Mouse (Mus musculus): ENCODE measurements around the gene Ncapg2. TPM values are rescaled to one million over a fixed set of nuclear protein-coding genes. Genes with fewer than 3 reads are reported as not detected.

Ncapg2 gene
- polyA plus RNA-seq, 1 experiment from 2014 or later: 8.1 TPM

- peak overlapping the region; percentile 76 for H3K9ac ChIP-seq
- H3K36me3 ChIP-seq (replicated peaks; ENCODE audit: control insufficient read depth, insufficient read depth): no peaks in the 10 kb centered on the region
- DNase-seq (ENCODE audit: low spot score) (peak; percentile 47), ATAC-seq (ENCODE audit: low FRiP score) (peak; percentile 10; the same call in 1 of the 2 replicates)
- no peaks in the 10 kb centered on the region for H3K9me3 ChIP-seq (ENCODE audit: control insufficient read depth, low read length)
- H3K27me3 ChIP-seq (ENCODE audit: control insufficient read depth, insufficient read depth, low read length): no peaks in the 10 kb centered on the region
- 2% methylated on average over 10 of the region's 10 CpGs for WGBS
- H3K4me3 ChIP-seq (replicated peaks; ENCODE audit: low read length): peak overlapping the region; percentile 63
- peaks cover 9% of the 10 kb centered on the region for H3K4me1 ChIP-seq (replicated peaks; ENCODE audit: control insufficient read depth, insufficient read depth, low read length)
- H3K27ac ChIP-seq: peak overlapping the region; percentile 91
- peak overlapping the region; percentile 64 for H3K4me2 ChIP-seq (replicated peaks)
Measured at GRCm38 (mm10) chr12:116486404-116486730, 81.2 kb downstream of the Ncapg2 start.

GRCm38 (mm10) chr12:116488836-116489235 lies 83.6 kb downstream of the Ncapg2 start:
- no peaks in the 10 kb centered on the region for H3K9me3 ChIP-seq (ENCODE audit: control insufficient read depth, low read length)
- no peaks in the 10 kb centered on the region for H3K27me3 ChIP-seq (ENCODE audit: control insufficient read depth, insufficient read depth, low read length)
- peaks cover 9% of the 10 kb centered on the region for H3K4me1 ChIP-seq (replicated peaks; ENCODE audit: control insufficient read depth, insufficient read depth, low read length)
- DNase-seq (ENCODE audit: low spot score) (no peak), ATAC-seq (ENCODE audit: low FRiP score) (no peak)
- 61% methylated on average over 8 of the region's 8 CpGs for WGBS
- H3K4me2 ChIP-seq (replicated peaks): no peak overlapping the region
- H3K4me3 ChIP-seq (replicated peaks; ENCODE audit: low read length): no peak overlapping the region
- no peak overlapping the region for H3K9ac ChIP-seq
- H3K27ac ChIP-seq: no peak overlapping the region
- H3K36me3 ChIP-seq (replicated peaks; ENCODE audit: control insufficient read depth, insufficient read depth): no peaks in the 10 kb centered on the region

GRCm38 (mm10) chr12:116490575-116491356 lies 85.6 kb downstream of the Ncapg2 start:
- Histone ChIP-seq H3K4me1 (replicated peaks; ENCODE audit: control insufficient read depth, insufficient read depth, low read length) (peaks cover 9% of the 10 kb centered on the region), H3K4me3 (replicated peaks; ENCODE audit: low read length) (no peak overlapping the region)
- 88% methylated on average over 5 of the region's 5 CpGs for WGBS

GRCm38 (mm10) chr12:116498666-116499065 lies 93.5 kb downstream of the Ncapg2 start:
- Histone ChIP-seq H3K4me3 (replicated peaks; ENCODE audit: low read length) (no peak overlapping the region), H3K9ac (no peak overlapping the region), H3K4me2 (replicated peaks) (no peak overlapping the region), H3K36me3 (replicated peaks; ENCODE audit: control insufficient read depth, insufficient read depth) (no peaks in the 10 kb centered on the region), H3K27ac (no peak overlapping the region), H3K9me3 (ENCODE audit: control insufficient read depth, low read length) (no peaks in the 10 kb centered on the region), H3K27me3 (ENCODE audit: control insufficient read depth, insufficient read depth, low read length) (no peaks in the 10 kb centered on the region), H3K4me1 (replicated peaks; ENCODE audit: control insufficient read depth, insufficient read depth, low read length) (no peaks in the 10 kb centered on the region)
- no peak for ATAC-seq (ENCODE audit: low FRiP score)
- DNase-seq (ENCODE audit: low spot score): no peak

More at GRCm38 (mm10) chr12:116490575-116491356, 85.6 kb downstream of the Ncapg2 start:
- no peak overlapping the region for H3K27ac ChIP-seq
- no peak overlapping the region for H3K9ac ChIP-seq
- no peak for DNase-seq (ENCODE audit: low spot score)
- no peak for ATAC-seq (ENCODE audit: low FRiP score)
- H3K9me3 ChIP-seq (ENCODE audit: control insufficient read depth, low read length): no peaks in the 10 kb centered on the region
- no peak overlapping the region for H3K4me2 ChIP-seq (replicated peaks)
- no peaks in the 10 kb centered on the region for H3K27me3 ChIP-seq (ENCODE audit: control insufficient read depth, insufficient read depth, low read length)
- no peaks in the 10 kb centered on the region for H3K36me3 ChIP-seq (replicated peaks; ENCODE audit: control insufficient read depth, insufficient read depth)

GRCm38 (mm10) chr12:116500652-116501051 lies 95.5 kb downstream of the Ncapg2 start:
- Histone ChIP-seq H3K36me3 (replicated peaks; ENCODE audit: control insufficient read depth, insufficient read depth) (no peaks in the 10 kb centered on the region), H3K9ac (no peak overlapping the region), H3K27me3 (ENCODE audit: control insufficient read depth, insufficient read depth, low read length) (no peaks in the 10 kb centered on the region), H3K4me2 (replicated peaks) (no peak overlapping the region), H3K27ac (no peak overlapping the region), H3K4me3 (replicated peaks; ENCODE audit: low read length) (no peak overlapping the region), H3K9me3 (ENCODE audit: control insufficient read depth, low read length) (no peaks in the 10 kb centered on the region), H3K4me1 (replicated peaks; ENCODE audit: control insufficient read depth, insufficient read depth, low read length) (no peaks in the 10 kb centered on the region)
- 75% methylated on average over 11 of the region's 11 CpGs for WGBS
- ATAC-seq (ENCODE audit: low FRiP score): no peak; the same call in 1 of the 2 replicates
- DNase-seq (ENCODE audit: low spot score): no peak

- no peak overlapping the region for H3K27ac ChIP-seq
- no peaks in the 10 kb centered on the region for H3K36me3 ChIP-seq (replicated peaks; ENCODE audit: control insufficient read depth, insufficient read depth)
- ATAC-seq (ENCODE audit: low FRiP score) (no peak; the same call in 1 of the 2 replicates), DNase-seq (ENCODE audit: low spot score) (no peak)
- H3K27me3 ChIP-seq (ENCODE audit: control insufficient read depth, insufficient read depth, low read length): no peaks in the 10 kb centered on the region
- no peak overlapping the region for H3K4me3 ChIP-seq (replicated peaks; ENCODE audit: low read length)
- 89% methylated on average over 1 of the region's 1 CpGs for WGBS
- H3K4me1 ChIP-seq (replicated peaks; ENCODE audit: control insufficient read depth, insufficient read depth, low read length): no peaks in the 10 kb centered on the region
- no peak overlapping the region for H3K9ac ChIP-seq
- no peaks in the 10 kb centered on the region for H3K9me3 ChIP-seq (ENCODE audit: control insufficient read depth, low read length)
- H3K4me2 ChIP-seq (replicated peaks): no peak overlapping the region
Measured at GRCm38 (mm10) chr12:116512482-116512881, 107.3 kb downstream of the Ncapg2 start.

Other genes starting within 250 kb of the Ncapg2 start
- 17.9 and 18.3 TPM in 2 replicates for gene Wdr60, start 142.4 kb upstream of the Ncapg2 start, polyA plus RNA-seq (2014; fragmentation: Nextera tagmentation; extraction: Ambion mirVana)
- not detected in 2 replicates for gene Gm11027, start 130.0 kb upstream of the Ncapg2 start, polyA plus RNA-seq (2014; fragmentation: Nextera tagmentation; extraction: Ambion mirVana)
- 17.2 and 19.1 TPM in 2 replicates for gene Esyt2, start 124.2 kb upstream of the Ncapg2 start, polyA plus RNA-seq (2014; fragmentation: Nextera tagmentation; extraction: Ambion mirVana)
- gene Ptprn2, start 80.3 kb downstream of the Ncapg2 start, polyA plus RNA-seq (2014; fragmentation: Nextera tagmentation; extraction: Ambion mirVana): 15.5 and 17.5 TPM in 2 replicates

Measured in hindbrain, embryonic 14.5 days (tissue).